Mouse (Mus musculus): ENCODE data around the gene Gan.

Gene Gan

GRCm38 (mm10) chr8:117252650-117253049 lies 94.7 kb downstream of the Gan start:
- in situ Hi-C loops (cut with MseI, MboI), result no loop called here

GRCm38 (mm10) chr8:117253390-117254269 lies 95.7 kb downstream of the Gan start:
- in situ Hi-C loops (cut with MseI, MboI), result no loop called here

GRCm38 (mm10) chr8:117254496-117254895 lies 96.6 kb downstream of the Gan start:
- in situ Hi-C loops (cut with MseI, MboI), result no loop called here

- in situ Hi-C loops (cut with MseI, MboI), result no loop called here
Measured at GRCm38 (mm10) chr8:117256292-117256938, 98.5 kb downstream of the Gan start.

GRCm38 (mm10) chr8:117257029-117257820 lies 99.3 kb downstream of the Gan start, which contains the start of gene Cmip:
Gene Cmip, plus strand, starts transcription at chr8:117257064.
- in situ Hi-C loops (cut with MseI, MboI), result no loop called here

GRCm38 (mm10) chr8:117257821-117258575 lies 100.1 kb downstream of the Gan start:
- in situ Hi-C loops (cut with MseI, MboI), result no loop called here

- in situ Hi-C loops (cut with MseI, MboI), result no loop called here
Measured at GRCm38 (mm10) chr8:117258576-117259040, 100.7 kb downstream of the Gan start.

- in situ Hi-C loops (cut with MseI, MboI), result no loop called here
Measured at GRCm38 (mm10) chr8:117259431-117260001, 101.6 kb downstream of the Gan start.

GRCm38 (mm10) chr8:117260234-117260929 lies 102.4 kb downstream of the Gan start:
- in situ Hi-C loops (cut with MseI, MboI), result no loop called here

GRCm38 (mm10) chr8:117260930-117261475 lies 103.1 kb downstream of the Gan start:
- in situ Hi-C loops (cut with MseI, MboI), result no loop called here

GRCm38 (mm10) chr8:117261702-117262101 lies 103.8 kb downstream of the Gan start:
- in situ Hi-C loops (cut with MseI, MboI), result no loop called here

- in situ Hi-C loops (cut with MseI, MboI), result no loop called here
Measured at GRCm38 (mm10) chr8:117262685-117263084, 104.8 kb downstream of the Gan start.

- in situ Hi-C loops (cut with MseI, MboI), result no loop called here
Measured at GRCm38 (mm10) chr8:117263442-117263841, 105.5 kb downstream of the Gan start.

GRCm38 (mm10) chr8:117265079-117265478 lies 107.1 kb downstream of the Gan start:
- in situ Hi-C loops (cut with MseI, MboI), result no loop called here

All from mouse trophoblast stem cell (cell line).